Mouse (Mus musculus): ENCODE data around the gene Matk.
A peak's percentile ranks its signal among the peaks of the same experiment; 100 is the strongest.

Gene Matk

GRCm38 (mm10) chr10:81286586-81286985 is 33.9 kb downstream of the Matk start:
- peak; percentile 56 for DNase-seq (ENCODE audit: low spot score)

GRCm38 (mm10) chr10:81287513-81288157 is 34.9 kb downstream of the Matk start:
- DNase-seq (ENCODE audit: low spot score) = peak; percentile 63

GRCm38 (mm10) chr10:81288601-81289000 is 35.9 kb downstream of the Matk start:
- no peak for DNase-seq (ENCODE audit: low spot score)

- peak; percentile 62 for DNase-seq (ENCODE audit: low spot score)
Measured at GRCm38 (mm10) chr10:81289278-81289677, 36.5 kb downstream of the Matk start.

- DNase-seq (ENCODE audit: low spot score) = peak; percentile 52
Measured at GRCm38 (mm10) chr10:81289811-81290210, 37.1 kb downstream of the Matk start.

- DNase-seq (ENCODE audit: low spot score) = peak; percentile 45
Measured at GRCm38 (mm10) chr10:81290698-81291460, 38.1 kb downstream of the Matk start.

- DNase-seq (ENCODE audit: low spot score) = no peak
Measured at GRCm38 (mm10) chr10:81291511-81292104, 38.9 kb downstream of the Matk start, which contains the start of gene Tjp3. Tjp3 (minus strand) TSS chr10:81291581.

GRCm38 (mm10) chr10:81292554-81293333 is 40.0 kb downstream of the Matk start, which contains the start of gene Pip5k1c:
Pip5k1c (plus strand) TSS chr10:81292963.
- DNase-seq (ENCODE audit: low spot score) = peak; percentile 96

- no peak for DNase-seq (ENCODE audit: low spot score)
Measured at GRCm38 (mm10) chr10:81293334-81294030, 40.7 kb downstream of the Matk start.

- DNase-seq (ENCODE audit: low spot score) = no peak
Measured at GRCm38 (mm10) chr10:81294442-81294841, 41.7 kb downstream of the Matk start.

- no peak for DNase-seq (ENCODE audit: low spot score)
Measured at GRCm38 (mm10) chr10:81295185-81295584, 42.5 kb downstream of the Matk start.

- DNase-seq (ENCODE audit: low spot score) = no peak
Measured at GRCm38 (mm10) chr10:81297246-81297645, 44.5 kb downstream of the Matk start.

GRCm38 (mm10) chr10:81297845-81298244 is 45.1 kb downstream of the Matk start:
- DNase-seq (ENCODE audit: low spot score) = no peak

GRCm38 (mm10) chr10:81298369-81299100 is 45.8 kb downstream of the Matk start:
- DNase-seq (ENCODE audit: low spot score) = no peak

GRCm38 (mm10) chr10:81299585-81300351 is 47.0 kb downstream of the Matk start:
- DNase-seq (ENCODE audit: low spot score) = no peak

- no peak for DNase-seq (ENCODE audit: low spot score)
Measured at GRCm38 (mm10) chr10:81300352-81300907, 47.7 kb downstream of the Matk start.

- no peak for DNase-seq (ENCODE audit: low spot score)
Measured at GRCm38 (mm10) chr10:81301321-81301720, 48.6 kb downstream of the Matk start.

- no peak for DNase-seq (ENCODE audit: low spot score)
Measured at GRCm38 (mm10) chr10:81302288-81302687, 49.6 kb downstream of the Matk start.

- DNase-seq (ENCODE audit: low spot score) = no peak
Measured at GRCm38 (mm10) chr10:81302781-81303218, 50.1 kb downstream of the Matk start.

GRCm38 (mm10) chr10:81303258-81303657 is 50.5 kb downstream of the Matk start:
- no peak for DNase-seq (ENCODE audit: low spot score)
